Mouse (Mus musculus) testis, adult 2 months (tissue): ENCODE results near the gene Trpc7. TPM values are rescaled to one million over a fixed set of nuclear protein-coding genes. Genes with fewer than 3 reads are reported as not detected.

Experiments used
- H3K27ac ChIP-seq: fragments of 200-500 bp; 2 replicates; pipeline ENCODE4 v1.5.1; 2012; ENCODE audit warnings: low read depth, low read length; ENCODE audit not compliant: control insufficient read depth, insufficient read depth
- H3K27me3 ChIP-seq: fragments of 200-500 bp; 2 replicates; pipeline ENCODE4 v1.6.1; 2012; ENCODE audit warnings: mild to moderate bottlenecking, low read length, moderate library complexity; ENCODE audit not compliant: control insufficient read depth, insufficient read depth
- H3K36me3 ChIP-seq: fragments of 200-500 bp; 2 replicates; pipeline ENCODE4 v1.6.1; 2012; ENCODE audit warnings: mild to moderate bottlenecking, low read length; ENCODE audit not compliant: control insufficient read depth, insufficient read depth
- H3K4me1 ChIP-seq: fragments of 200-500 bp; 2 replicates; pipeline ENCODE4 v1.6.1; 2012; ENCODE audit warnings: low read length; ENCODE audit not compliant: control insufficient read depth, insufficient read depth
- H3K4me3 ChIP-seq: fragments of 200-500 bp; 2 replicates; pipeline ENCODE4 v1.5.1; 2012; ENCODE audit warnings: low read depth, mild to moderate bottlenecking, low read length, moderate library complexity, mixed read lengths; ENCODE audit not compliant: control insufficient read depth
- CTCF ChIP-seq: fragments of 200-500 bp; IDR thresholded peaks from 2 replicates; pipeline ENCODE4 v1.5.1; 2012; ENCODE audit warnings: low read depth, mild to moderate bottlenecking, inconsistent platforms, low read length, moderate library complexity; ENCODE audit not compliant: control insufficient read depth, insufficient read depth, insufficient replicate concordance
- POLR2A ChIP-seq: fragments of 200-500 bp; IDR thresholded peaks from 2 replicates; pipeline ENCODE4 v1.6.1; 2012; ENCODE audit warnings: low read depth, mild to moderate bottlenecking, inconsistent platforms, low read length, moderate library complexity; ENCODE audit not compliant: control insufficient read depth
- polyA plus RNA-seq: library from polyadenylated mRNA; depleted of rRNA; stranded (reverse); fragments of >200 nt; gene quantifications from 2 replicates; pipeline ENCODE4 v1.2.3, GENCODE M21; 2012; rRNA removed

The Trpc7 gene
- polyA plus RNA-seq: 0.28 and 0.48 TPM in 2 replicates

GRCm38 (mm10) chr13:56895893-56896292, at the start of gene Trpc7:
TSS of gene Trpc7 (minus strand) at chr13:56895993.
- H3K27ac ChIP-seq: no peak within 1 kb of the TSS
- no peaks in the 10 kb centered on the region for H3K27me3 ChIP-seq
- no peak within 1 kb of the TSS for H3K4me3 ChIP-seq

GRCm38 (mm10) chr13:56939261-56939660, 43.5 kb upstream of the Trpc7 start:
- Histone ChIP-seq H3K27ac (no peak overlapping the region), H3K36me3 (no peaks in the 10 kb centered on the region), H3K4me1 (peaks cover 11% of the 10 kb centered on the region), H3K27me3 (no peaks in the 10 kb centered on the region), H3K4me3 (no peak overlapping the region)
- TF ChIP-seq POLR2A: no peak
- no peak for TF ChIP-seq CTCF

More at GRCm38 (mm10) chr13:56895893-56896292, at the start of gene Trpc7:
- TF ChIP-seq POLR2A (no peak), CTCF (no peak)
- H3K36me3 ChIP-seq: no peaks in the 10 kb centered on the region
- H3K4me1 ChIP-seq: no peaks in the 10 kb centered on the region

- TF ChIP-seq CTCF: no peak
- no peak for TF ChIP-seq POLR2A
- Histone ChIP-seq H3K4me1 (peaks cover 11% of the 10 kb centered on the region), H3K27me3 (no peaks in the 10 kb centered on the region), H3K4me3 (no peak overlapping the region), H3K36me3 (no peaks in the 10 kb centered on the region), H3K27ac (no peak overlapping the region)
These were observed 38.2 kb upstream of the Trpc7 start for GRCm38 (mm10) chr13:56933832-56934510.

- Histone ChIP-seq H3K27ac (no peak overlapping the region), H3K36me3 (no peaks in the 10 kb centered on the region), H3K4me3 (no peak overlapping the region), H3K27me3 (no peaks in the 10 kb centered on the region), H3K4me1 (no peaks in the 10 kb centered on the region)
- TF ChIP-seq CTCF (no peak), POLR2A (no peak)
These were observed 34.6 kb upstream of the Trpc7 start for GRCm38 (mm10) chr13:56930421-56930820.

- TF ChIP-seq CTCF (no peak), POLR2A (no peak)
These were observed 27.2 kb upstream of the Trpc7 start for GRCm38 (mm10) chr13:56922976-56923375.

GRCm38 (mm10) chr13:56921251-56921650, 25.5 kb upstream of the Trpc7 start:
- no peaks in the 10 kb centered on the region for H3K36me3 ChIP-seq
- no peak overlapping the region for H3K4me3 ChIP-seq
- H3K4me1 ChIP-seq: no peaks in the 10 kb centered on the region
- no peaks in the 10 kb centered on the region for H3K27me3 ChIP-seq
- no peak overlapping the region for H3K27ac ChIP-seq
- TF ChIP-seq POLR2A (no peak), CTCF (no peak)

More at GRCm38 (mm10) chr13:56922976-56923375, 27.2 kb upstream of the Trpc7 start:
- no peaks in the 10 kb centered on the region for H3K4me1 ChIP-seq
- no peak overlapping the region for H3K27ac ChIP-seq
- H3K27me3 ChIP-seq: no peaks in the 10 kb centered on the region
- no peak overlapping the region for H3K4me3 ChIP-seq
- H3K36me3 ChIP-seq: no peaks in the 10 kb centered on the region

GRCm38 (mm10) chr13:56914721-56915120, 18.9 kb upstream of the Trpc7 start:
- peak; percentile 84 for TF ChIP-seq CTCF
- no peak for TF ChIP-seq POLR2A
- H3K4me1 ChIP-seq: 0 out of 2 replicates have a peak, but pooled peaks cover 2% of the 10 kb centered on the region
- no peaks in the 10 kb centered on the region for H3K27me3 ChIP-seq
- H3K36me3 ChIP-seq: no peaks in the 10 kb centered on the region
- H3K27ac ChIP-seq: no peak overlapping the region
- no peak overlapping the region for H3K4me3 ChIP-seq
